Mouse (Mus musculus) macrophage (primary cell): ENCODE results near the gene Scrn1. TPM values are rescaled to one million over a fixed set of nuclear protein-coding genes. Genes with fewer than 3 reads are reported as not detected.

Experiments
- H3K27ac ChIP-seq: fragments of 350-480 bp; formaldehyde crosslinking; 2 replicates; pipeline ENCODE4 v1.9.0; 2021
- H3K36me3 ChIP-seq: fragments of 350-480 bp; formaldehyde crosslinking; 2 replicates; pipeline ENCODE4 v1.9.0; 2021; ENCODE audit errors: inconsistent target
- H3K4me3 ChIP-seq: fragments of 350-480 bp; formaldehyde crosslinking; 2 replicates; pipeline ENCODE4 v1.9.0; 2021; ENCODE audit errors: inconsistent target
- H3K79me2 ChIP-seq: fragments of 350-480 bp; formaldehyde crosslinking; 2 replicates; pipeline ENCODE4 v1.9.0; 2021; ENCODE audit errors: inconsistent target
- WGBS: methylation state at CpG from one replicate; pipeline ENCODE4 v1.1.7; 2026; ENCODE audit warnings: inconsistent platforms; ENCODE audit not compliant: missing documents; 5-methylcytosine and 5-hydroxymethylcytosine counted together
- polyA plus RNA-seq: library from polyadenylated mRNA; stranded (reverse); fragments of 250-400 nt; gene quantifications from 3 replicates; pipeline ENCODE4 v1.2.4, GENCODE M21; 2018; ENCODE audit warnings: inconsistent platforms
- total RNA-seq, 78 experiments: library from RNA; depleted of rRNA; stranded (reverse); fragments of 250-400 nt; gene quantifications; 1 replicate in 9 of 78; 2 replicates in 24 of 78; 3 replicates in 43 of 78; 4 replicates in 2 of 78; pipeline ENCODE4 v1.2.4; 2018; ENCODE audit warnings: inconsistent platforms in 56 of 78

Scrn1 gene
- total RNA-seq (2018; cell fraction: chromatin; rRNA removed): 1 to 10 TPM in 1 of 26 experiments, not detected in 25; 2.4 TPM
- total RNA-seq (2018; cell fraction: cytosol; rRNA removed): under 1 TPM in 8 of 26 experiments, not detected in 18; under 0.01 to 0.12 (median 0.05) TPM
- total RNA-seq (2018; cell fraction: nucleus; rRNA removed): under 1 TPM in 1 of 26 experiments, not detected in 25; 0.27 TPM
- polyA plus RNA-seq: not detected in 3 replicates

GRCm38 (mm10) chr6:54565665-54566545 is at the start of gene Scrn1:
TSS of gene Scrn1 (minus strand) at chr6:54566489.
- WGBS: 4% methylated on average over 60 of the region's 60 CpGs
- Histone ChIP-seq H3K27ac (no peak within 1 kb of the TSS), H3K36me3 (no peaks in the 10 kb centered on the region), H3K79me2 (no peaks in the 10 kb centered on the region), H3K4me3 (no peak within 1 kb of the TSS)

DNA sequence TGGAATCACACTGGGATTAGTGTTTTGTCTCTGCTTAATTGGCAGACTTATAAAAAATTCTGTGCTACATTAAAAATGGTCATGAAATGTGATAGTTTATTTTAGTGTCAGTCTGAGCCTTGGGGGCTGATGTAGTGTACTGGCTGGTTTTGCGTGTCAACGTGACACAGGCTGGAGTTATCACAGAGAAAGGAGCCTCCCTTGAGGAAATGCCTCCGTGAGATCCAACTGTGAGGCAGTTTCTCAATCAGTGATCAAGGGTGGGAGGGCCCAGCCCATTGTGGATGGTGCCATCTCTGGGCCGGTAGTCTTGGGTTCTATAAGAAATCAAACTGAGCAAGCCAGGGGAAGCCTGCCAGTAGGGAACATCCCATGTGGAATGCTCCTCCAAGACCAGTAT is 40.0 kb upstream of the Scrn1 start:
- Histone ChIP-seq H3K36me3 (no peaks in the 10 kb centered on the region), H3K27ac (no peak overlapping the region), H3K79me2 (no peaks in the 10 kb centered on the region; the same call in 1 of the 2 replicates), H3K4me3 (no peak overlapping the region)
- 94% methylated on average over 4 of the region's 4 CpGs for WGBS

GRCm38 (mm10) chr6:54604001-54604715 is 37.9 kb upstream of the Scrn1 start:
- WGBS: 87% methylated on average over 1 of the region's 1 CpGs
- no peak overlapping the region for H3K4me3 ChIP-seq
- H3K36me3 ChIP-seq: no peaks in the 10 kb centered on the region
- peaks cover under 1% of the 10 kb centered on the region; the same call in 1 of the 2 replicates for H3K79me2 ChIP-seq
- H3K27ac ChIP-seq: no peak overlapping the region

DNA sequence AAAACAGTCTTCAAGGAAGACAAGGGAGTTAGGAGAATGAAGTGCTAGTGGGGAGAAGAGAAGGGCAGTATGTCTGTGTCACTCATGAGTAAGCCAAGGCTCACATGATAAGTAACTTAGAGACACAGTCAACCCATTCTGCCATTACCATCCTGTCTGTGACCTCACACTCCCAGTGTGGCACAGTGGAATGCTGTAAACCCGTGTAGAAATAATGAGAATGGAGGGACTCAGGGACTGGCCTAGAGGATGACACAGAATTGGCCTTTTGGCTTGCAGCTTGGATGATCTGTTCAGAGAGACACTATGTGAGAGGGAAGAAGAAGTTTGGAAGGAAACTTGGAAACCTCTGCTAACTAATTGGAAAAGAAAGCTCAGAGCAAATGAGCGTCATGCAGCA is 36.6 kb upstream of the Scrn1 start:
- WGBS: 94% methylated on average over 2 of the region's 2 CpGs
- Histone ChIP-seq H3K36me3 (no peaks in the 10 kb centered on the region), H3K4me3 (no peak overlapping the region), H3K27ac (no peak overlapping the region), H3K79me2 (peaks cover 3% of the 10 kb centered on the region; the same call in 1 of the 2 replicates)

DNA sequence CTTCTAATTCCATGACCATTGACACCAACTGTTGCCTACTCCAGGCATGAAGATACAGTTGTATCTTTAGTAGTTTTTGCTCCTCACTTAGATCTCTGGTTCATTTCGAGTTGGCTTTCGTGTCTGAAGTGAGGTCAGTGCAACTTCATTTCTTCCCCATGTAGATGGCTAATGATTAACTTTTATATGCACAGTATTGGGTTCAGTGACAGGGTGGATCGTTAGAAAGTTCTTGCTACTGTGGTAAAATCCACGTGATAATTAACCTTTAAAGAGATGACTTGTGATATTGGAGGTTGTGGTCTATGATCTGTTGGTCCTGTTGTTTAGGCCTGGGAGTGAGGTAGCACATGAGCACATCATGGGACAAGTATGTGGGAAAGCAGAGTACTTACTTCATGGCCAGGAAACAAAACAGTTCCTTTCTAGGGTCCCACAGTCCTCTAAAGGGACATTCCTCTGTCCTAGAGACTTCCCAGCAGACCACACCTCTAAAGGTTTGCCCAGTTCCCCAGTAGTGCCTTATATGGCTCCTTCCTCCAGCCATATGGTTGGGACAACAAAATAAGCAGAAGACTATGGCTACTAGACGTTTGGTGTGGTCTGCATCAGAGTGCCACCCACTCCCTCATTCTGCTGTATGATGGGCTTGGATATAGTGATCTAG is 34.5 kb upstream of the Scrn1 start:
- peaks cover 3% of the 10 kb centered on the region; the same call in 1 of the 2 replicates for H3K79me2 ChIP-seq
- whole genome bisulfite sequencing: 88% methylated on average over 5 of the region's 5 CpGs
- no peaks in the 10 kb centered on the region for H3K36me3 ChIP-seq
- no peak overlapping the region for H3K27ac ChIP-seq
- no peak overlapping the region for H3K4me3 ChIP-seq

- WGBS: 94% methylated on average over 3 of the region's 3 CpGs
- H3K36me3 ChIP-seq: no peaks in the 10 kb centered on the region
- no peak overlapping the region for H3K27ac ChIP-seq
- H3K4me3 ChIP-seq: no peak overlapping the region
- peaks cover 3% of the 10 kb centered on the region; the same call in 1 of the 2 replicates for H3K79me2 ChIP-seq
Measured at GRCm38 (mm10) chr6:54597711-54598110, 31.4 kb upstream of the Scrn1 start.

GRCm38 (mm10) chr6:54597208-54597607 is 30.9 kb upstream of the Scrn1 start, which contains the start of gene Fkbp14:
TSS of gene Fkbp14 (minus strand) at chr6:54597308.
- Histone ChIP-seq H3K79me2 (peaks cover 3% of the 10 kb centered on the region; the same call in 1 of the 2 replicates), H3K27ac (no peak within 1 kb of the TSS), H3K36me3 (no peaks in the 10 kb centered on the region), H3K4me3 (no peak within 1 kb of the TSS)
- WGBS: 89% methylated on average over 4 of the region's 4 CpGs

DNA sequence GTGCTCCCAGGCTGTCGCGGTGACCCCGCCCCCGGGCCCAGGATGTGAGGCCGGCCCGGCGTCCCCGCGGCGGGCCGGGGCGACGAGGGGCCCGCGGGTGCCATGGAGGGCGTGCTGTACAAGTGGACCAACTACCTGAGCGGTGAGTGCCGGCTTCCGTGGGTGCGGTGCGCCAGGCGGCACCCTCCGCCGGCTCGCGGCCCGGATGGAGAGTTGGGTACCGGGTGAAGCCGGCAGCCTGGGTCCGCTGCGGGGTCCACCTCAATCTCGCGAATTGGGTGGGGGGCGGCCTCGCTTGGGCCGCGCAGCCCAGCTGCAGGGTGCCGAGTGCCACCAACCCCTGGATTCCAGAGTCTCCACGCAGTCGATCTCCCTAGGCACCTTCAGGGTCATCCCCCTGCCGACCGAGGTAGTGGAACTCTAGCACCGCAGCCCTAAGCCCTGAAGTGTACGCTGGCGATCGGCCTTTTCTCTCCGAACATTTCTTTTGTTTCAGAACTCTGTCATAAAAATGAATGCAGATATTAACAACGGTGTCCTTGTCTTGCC is 29.1 kb upstream of the Scrn1 start:
- 1% methylated on average over 48 of the region's 48 CpGs for WGBS
- Histone ChIP-seq H3K79me2 (peaks cover 3% of the 10 kb centered on the region; the same call in 1 of the 2 replicates), H3K4me3 (peak overlapping the region; percentile 46), H3K36me3 (no peaks in the 10 kb centered on the region), H3K27ac (no peak overlapping the region)

- Histone ChIP-seq H3K4me3 (peak within 1 kb of the TSS; percentile 46), H3K36me3 (no peaks in the 10 kb centered on the region), H3K79me2 (peaks cover 3% of the 10 kb centered on the region; the same call in 1 of the 2 replicates), H3K27ac (no peak within 1 kb of the TSS)
- WGBS: 1% methylated on average over 39 of the region's 49 CpGs
Measured at GRCm38 (mm10) chr6:54594469-54595329, 28.4 kb upstream of the Scrn1 start, which contains the start of gene Plekha8. TSS of gene Plekha8 (plus strand) at chr6:54595111.

DNA sequence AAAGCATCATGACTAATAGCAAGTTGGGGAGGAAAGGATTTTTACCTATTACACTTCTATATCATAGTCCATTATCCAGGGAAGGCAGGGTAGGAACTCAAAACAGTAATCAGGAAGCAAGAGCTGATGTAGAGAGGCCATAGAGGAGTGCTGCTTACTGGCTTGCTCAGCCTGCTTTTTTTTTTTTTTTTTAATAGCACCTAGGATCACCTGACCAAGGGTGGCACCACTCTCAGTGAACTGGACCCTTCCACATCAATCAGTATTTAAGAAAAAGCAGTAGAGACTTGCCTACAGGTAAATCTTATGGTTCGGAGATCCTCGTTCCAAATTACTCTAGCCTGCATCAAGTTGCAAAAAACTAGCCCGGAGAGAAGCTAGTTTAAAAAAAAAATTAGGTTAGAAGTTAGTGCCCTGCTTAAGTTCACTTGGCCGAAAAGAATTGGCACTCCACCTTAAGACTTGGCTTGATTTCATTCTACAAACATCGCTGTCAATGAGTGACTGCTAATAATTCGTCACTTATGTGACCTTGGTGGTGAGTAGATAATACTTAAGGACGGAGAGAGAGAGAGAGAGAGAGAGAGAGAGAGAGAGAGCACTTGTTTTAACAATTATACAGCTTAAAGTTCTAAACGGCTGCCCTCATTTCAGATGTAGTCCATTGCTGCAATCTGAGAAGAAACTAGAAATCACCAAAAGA is 27.6 kb upstream of the Scrn1 start:
- H3K36me3 ChIP-seq: no peaks in the 10 kb centered on the region
- 63% methylated on average over 8 of the region's 8 CpGs for WGBS
- H3K4me3 ChIP-seq: no peak overlapping the region
- no peak overlapping the region for H3K27ac ChIP-seq
- H3K79me2 ChIP-seq: peaks cover under 1% of the 10 kb centered on the region; the same call in 1 of the 2 replicates

DNA sequence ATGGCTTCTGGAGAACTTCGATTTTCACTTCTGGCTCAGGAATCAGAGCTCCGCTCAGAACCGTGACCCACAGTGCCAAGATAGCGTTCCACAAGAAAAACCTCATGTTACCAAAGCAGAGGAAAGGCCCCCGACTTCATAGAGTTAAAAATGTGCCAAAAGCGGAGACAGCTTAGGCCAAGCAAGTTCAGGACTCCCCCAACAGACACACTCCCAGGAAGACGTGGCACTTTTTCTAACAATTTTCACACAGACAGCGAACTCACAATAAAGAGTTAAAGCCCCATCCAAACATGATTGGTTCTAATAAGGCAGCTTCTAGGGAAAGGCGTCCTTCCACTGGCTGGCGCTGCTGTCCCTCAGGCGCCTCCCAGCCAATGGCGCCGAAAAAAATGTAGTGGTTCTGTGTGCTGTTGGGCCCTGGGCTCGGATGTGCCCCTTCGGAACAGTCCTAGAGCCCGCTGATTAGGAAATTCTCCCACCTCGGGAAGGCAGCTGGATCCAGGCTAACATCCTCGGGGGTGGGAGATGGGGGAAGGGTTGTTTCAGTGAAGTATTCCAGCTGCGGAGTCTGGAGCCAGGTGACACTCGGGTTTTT is 26.7 kb upstream of the Scrn1 start:
- WGBS: under 1% methylated on average over 20 of the region's 20 CpGs
- Histone ChIP-seq H3K36me3 (no peaks in the 10 kb centered on the region), H3K79me2 (no peaks in the 10 kb centered on the region; the same call in 1 of the 2 replicates), H3K27ac (no peak overlapping the region), H3K4me3 (peak overlapping the region; percentile 54)

- H3K27ac ChIP-seq: no peak overlapping the region
- WGBS: 85% methylated on average over 6 of the region's 6 CpGs
- no peak overlapping the region for H3K4me3 ChIP-seq
Measured at GRCm38 (mm10) chr6:54591778-54592177, 25.5 kb upstream of the Scrn1 start.

More at GRCm38 (mm10) chr6:54591778-54592177, 25.5 kb upstream of the Scrn1 start:
- no peaks in the 10 kb centered on the region for H3K79me2 ChIP-seq
- no peaks in the 10 kb centered on the region for H3K36me3 ChIP-seq
